Mouse (Mus musculus) common myeloid progenitor, adult 5-6 weeks (primary cell): ENCODE measurements at regions not wholly inside any gene's neighbourhood (a gene's known extent, or its start where the extent isn't known, plus 50 kb on each side); places are given as distances from the start of the nearest gene placed in this dataset.

Experiments used
- ATAC-seq: replicated peaks from 2 replicates; pipeline ENCODE4 v1.8.0; 2016; ENCODE audit warnings: low read depth, mild to moderate bottlenecking, moderate TSS enrichment, inconsistent platforms; ENCODE audit not compliant: poor library complexity, severe bottlenecking

GRCm38 (mm10) chr8:18328521-18328920 is 649.5 kb downstream of the Defb40 start:
- no peak for ATAC-seq

DNA sequence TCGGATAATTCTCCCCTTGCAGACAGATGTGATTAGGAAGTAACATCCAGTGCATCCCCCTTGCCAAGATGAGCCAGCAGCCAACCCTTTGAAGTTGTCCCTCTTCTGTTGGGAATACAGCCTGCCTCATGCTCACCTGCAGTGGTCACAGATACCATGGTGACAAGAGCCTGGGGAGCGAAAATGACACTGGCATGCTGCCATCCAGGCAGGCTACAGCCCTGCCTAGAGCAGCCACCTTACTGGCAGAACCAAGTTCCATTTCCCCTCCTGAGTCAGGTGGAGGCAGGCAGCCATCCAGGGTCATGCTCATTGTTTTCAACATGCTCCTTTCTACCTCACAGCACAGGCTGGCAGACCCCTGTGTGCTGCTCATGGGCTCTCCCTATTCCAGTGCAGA is 661.6 kb downstream of the Defb40 start:
- ATAC-seq, result no peak

DNA sequence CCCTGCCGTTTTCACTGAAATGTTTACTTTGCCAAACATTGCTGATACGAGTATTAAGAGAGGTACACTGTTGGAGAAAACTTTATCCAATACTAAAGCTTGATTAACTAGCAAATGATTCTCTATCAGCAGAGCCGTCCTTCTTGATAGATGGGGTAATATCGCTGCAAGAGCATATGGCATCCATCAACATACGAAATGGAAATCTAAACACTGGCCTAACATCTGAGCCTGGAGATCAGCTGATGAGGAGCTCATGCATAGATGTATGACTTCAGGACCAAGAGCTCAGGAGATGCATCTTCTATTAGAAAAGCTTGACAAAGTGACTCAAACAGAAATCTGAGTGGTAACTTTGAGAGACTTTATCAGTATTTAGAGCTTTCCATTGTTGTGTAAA is 666.5 kb downstream of the Defb40 start:
- no peak for ATAC-seq

DNA sequence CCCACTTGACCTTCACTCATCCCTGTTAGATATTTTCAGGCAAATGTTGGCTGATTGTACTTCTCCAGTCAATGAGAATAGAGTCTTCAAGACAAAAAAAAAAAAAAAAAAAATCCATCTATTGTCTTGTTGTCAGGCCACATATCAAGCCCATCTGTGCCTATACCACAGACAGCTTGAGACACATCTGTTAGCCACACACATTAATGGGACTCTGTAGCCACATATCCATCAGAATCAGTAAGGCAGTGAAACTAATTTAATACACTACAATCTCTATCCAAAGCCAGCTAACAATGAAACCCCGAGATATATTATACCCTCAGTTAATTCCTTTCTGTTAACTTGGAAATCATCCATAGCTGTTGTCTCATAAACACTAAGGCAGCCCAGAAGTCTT is 667.1 kb downstream of the Defb40 start:
- no peak for ATAC-seq

DNA sequence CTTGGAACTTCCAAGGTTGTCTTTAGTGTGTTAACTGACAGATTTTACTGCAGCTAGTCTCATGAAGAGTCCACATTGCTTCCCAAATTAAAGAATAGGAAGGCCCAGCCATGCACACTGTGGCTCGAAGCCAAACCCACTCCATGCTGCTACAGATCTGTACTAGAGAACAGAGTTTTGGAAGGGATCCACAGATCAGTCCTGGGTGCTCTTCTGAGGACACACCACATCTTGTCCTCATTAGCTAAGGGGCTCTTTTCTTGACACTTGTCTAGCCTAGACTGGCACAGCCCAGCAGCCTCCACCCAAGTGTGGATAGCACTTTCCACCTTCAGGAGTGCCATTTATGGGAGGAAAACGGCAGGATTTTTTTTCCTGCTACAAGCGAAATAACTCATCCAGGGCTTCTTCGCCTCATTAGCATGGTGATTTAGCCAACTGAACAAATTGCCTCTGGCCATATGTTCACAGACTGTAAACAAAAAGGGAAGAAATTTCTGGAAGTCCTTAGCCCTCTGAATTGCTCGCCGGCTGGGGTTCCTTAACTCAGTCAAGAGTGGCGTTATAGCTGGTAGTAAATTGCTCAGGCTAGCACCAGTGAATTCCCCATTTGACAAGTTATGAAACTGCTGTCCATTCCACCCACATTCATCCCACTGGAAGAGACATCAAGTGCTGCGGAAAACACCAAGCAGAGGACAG is 690.4 kb downstream of the Defb40 start:
- no peak for ATAC-seq

GRCm38 (mm10) chr8:18279932-18280331 is 698.1 kb downstream of the Defb40 start:
- ATAC-seq, result no peak

- no peak for ATAC-seq
Measured at GRCm38 (mm10) chr8:18268301-18268700, 709.8 kb downstream of the Defb40 start.

- no peak for ATAC-seq
Measured at GRCm38 (mm10) chr8:18258287-18258961, 719.6 kb downstream of the Defb40 start.

DNA sequence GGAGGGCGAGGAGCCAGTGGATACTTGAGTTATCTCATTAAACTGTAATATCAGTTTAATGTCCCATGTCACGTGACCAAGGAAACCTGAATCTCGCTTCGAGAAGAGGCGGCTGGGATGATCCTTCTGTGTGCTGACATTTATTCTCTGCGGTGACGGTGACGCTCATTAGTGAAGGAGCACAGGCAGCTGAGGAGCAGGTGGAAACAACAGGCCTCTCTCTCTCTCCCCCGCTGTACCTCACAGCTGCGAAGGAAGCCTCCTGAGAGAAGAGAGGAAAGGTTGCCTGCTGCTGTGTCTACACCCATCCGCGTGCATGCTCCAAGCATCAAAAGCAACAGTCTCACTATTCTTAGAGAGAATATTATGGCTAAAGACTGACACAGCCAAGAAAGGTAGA is 731.8 kb downstream of the Defb40 start:
- ATAC-seq, result no peak

DNA sequence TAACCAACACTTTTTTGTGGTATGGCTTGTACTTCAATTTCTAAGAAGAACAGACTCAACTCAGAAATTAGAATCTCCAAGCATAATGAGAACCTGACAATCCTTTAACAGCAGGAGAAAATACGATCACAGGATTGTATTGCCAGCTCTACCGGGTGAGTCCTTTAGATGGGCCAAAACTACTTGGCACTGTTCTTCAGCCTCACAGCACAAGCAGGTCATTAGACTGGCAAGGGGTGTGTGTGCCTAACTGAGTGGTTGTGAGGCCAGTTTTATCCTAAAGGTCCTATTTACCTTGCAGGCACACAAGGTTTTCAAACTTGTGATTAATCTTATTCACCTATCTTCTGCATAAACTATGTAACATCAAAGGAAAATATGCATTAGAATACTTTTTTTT is 760.5 kb downstream of the Defb40 start:
- ATAC-seq, result no peak

DNA sequence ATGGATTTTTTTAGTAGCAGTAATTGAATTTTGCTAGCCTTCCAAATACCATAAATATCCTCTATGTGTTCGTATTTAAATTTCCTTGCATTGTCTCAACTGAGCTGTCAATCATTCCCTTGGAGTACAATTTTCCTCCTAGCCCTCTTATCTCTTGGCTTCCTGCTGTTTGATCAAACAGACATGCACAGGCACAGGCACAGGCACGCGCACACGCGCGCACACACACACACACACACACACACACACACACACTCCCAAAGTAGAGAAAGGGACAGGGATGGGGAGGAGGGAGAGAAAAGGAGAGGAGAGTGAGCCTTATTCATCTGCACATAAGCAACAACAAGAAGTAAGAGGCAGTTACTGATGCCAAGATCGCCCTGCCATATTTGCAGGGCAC is 760.9 kb downstream of the Defb40 start:
- no peak for ATAC-seq

GRCm38 (mm10) chr8:18216516-18216915 is 761.5 kb downstream of the Defb40 start:
- ATAC-seq, result no peak

DNA sequence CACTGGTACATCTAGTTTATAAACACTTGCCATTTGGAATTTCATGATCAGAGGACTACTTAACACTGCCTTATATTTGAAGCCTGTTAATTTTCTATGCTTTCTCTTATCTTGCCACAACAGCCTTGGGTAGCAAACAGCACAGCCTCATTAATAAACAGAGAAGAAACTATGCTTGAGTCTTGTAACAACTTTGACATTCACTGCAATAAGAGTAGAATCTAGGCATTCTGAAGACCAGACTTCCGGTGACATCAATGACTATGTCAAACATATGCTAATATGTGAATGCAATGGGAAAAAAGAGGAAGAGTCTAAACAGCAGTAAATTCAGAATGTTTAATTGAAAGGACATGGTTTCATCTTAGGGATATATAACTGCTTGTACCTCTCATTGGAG is 768.0 kb downstream of the Defb40 start:
- peak; percentile 39; the same call in 1 of the 2 replicates for ATAC-seq

- ATAC-seq, result no peak
Measured at GRCm38 (mm10) chr8:18208658-18209057, 769.4 kb downstream of the Defb40 start.

- no peak for ATAC-seq
Measured at GRCm38 (mm10) chr8:18187486-18187885, 790.6 kb downstream of the Defb40 start.

DNA sequence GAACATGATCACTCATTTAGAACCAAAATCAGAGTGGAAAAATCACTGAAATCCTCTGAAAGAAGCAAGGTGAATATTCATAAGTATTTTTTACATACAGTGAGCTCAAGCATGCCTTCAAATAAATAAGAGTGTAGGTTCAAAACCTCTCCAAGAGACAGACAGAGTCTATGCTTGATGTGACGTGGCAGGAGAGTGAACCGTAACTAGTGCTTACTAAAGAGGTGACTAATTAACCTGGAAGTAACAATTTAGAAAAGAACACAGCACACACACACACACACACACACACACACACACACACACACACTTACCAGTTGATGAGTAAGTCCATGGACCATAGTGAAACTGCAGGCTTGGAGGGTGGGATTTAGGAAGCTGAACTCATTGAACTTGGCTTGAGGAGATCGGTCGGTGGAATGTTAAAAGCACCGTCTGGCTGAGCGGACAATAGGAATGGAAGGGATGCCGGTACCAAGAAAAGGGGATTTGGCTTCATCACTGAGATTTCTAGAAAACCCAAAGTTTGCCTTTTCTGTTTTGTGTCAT is 802.4 kb downstream of the Defb40 start:
- ATAC-seq, result no peak

DNA sequence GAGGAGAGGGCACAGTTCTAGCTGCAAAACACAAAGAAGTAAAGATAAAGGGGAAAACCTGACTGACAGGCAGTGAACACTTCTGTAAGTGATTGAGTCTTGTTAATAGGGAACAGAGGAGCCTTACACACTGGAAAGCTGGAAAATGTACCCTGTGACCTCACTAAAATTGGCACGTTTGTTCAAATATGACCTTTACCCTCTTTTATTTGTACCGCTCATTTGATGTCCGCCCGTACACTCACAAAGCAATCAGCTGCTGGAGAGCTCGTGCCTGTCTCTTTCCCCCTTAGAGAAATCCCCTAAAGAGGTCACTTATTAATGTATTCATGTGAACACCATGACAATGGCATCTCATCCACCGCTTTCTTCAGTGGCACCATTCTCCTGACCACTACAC is 819.4 kb downstream of the Defb40 start:
- ATAC-seq, result no peak

GRCm38 (mm10) chr8:18115333-18116044 is 862.6 kb downstream of the Defb40 start:
- no peak for ATAC-seq

GRCm38 (mm10) chr8:18113262-18113661 is 864.8 kb downstream of the Defb40 start:
- no peak for ATAC-seq

DNA sequence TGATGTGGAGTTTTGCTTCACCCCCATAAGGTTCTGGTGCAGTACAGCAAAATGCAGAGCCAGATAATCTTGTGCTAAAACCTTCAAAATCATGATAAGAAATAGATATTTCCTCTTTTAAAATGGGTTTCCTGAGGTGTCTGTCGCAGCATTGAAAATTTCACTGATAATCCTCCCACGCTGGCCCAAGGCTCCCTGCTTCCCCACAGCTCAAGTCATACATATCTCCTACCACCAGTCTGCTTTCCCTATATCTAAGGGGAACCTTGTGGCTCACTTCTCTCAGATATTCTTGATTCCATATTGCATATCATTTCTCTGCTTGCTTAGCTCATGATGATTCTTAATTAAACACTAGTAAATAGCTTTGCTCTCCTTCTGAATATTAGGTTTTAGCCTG is 868.6 kb downstream of the Defb40 start:
- ATAC-seq, result no peak

DNA sequence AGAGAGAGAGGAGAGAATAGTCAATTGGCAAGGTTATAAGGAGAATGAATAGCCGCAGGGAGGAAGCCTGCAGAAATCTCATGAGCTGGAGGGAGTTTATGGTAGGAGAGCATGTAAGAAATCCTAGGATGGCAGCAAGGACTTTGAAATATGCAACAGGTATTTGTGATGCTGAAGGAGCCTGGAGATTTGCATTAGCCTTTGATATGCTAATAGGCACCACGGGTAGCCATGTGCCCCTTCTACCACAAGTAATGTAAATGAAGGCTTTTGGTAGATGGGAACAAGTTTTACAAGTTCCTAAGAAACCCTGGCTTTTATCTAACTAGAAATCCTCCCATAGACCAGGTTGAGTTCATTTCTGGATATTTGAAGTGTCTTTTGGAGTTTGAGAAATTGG is 871.2 kb downstream of the Defb40 start:
- ATAC-seq, result no peak
